Mouse (Mus musculus) adrenal gland, adult 2 months (tissue): ENCODE data around the gene Dab2. TPM values are rescaled to one million over a fixed set of nuclear protein-coding genes. Genes with fewer than 3 reads are reported as not detected.

Experiments
- DNase-seq: peaks from one replicate; pipeline ENCODE4 v3.0.0; 2021
- polyA plus RNA-seq: library from polyadenylated mRNA; depleted of rRNA; stranded (reverse); fragments of >200 nt; gene quantifications from 2 replicates; pipeline ENCODE4 v1.2.3, GENCODE M21; 2012
- total RNA-seq, 2 experiments: library from RNA; stranded (reverse); gene quantifications; 2 replicates each; pipeline ENCODE4 v1.2.3; 2021

Dab2 gene
- total and polyA plus RNA-seq, 3 experiments = 180 to 479 (median 358) TPM

GRCm38 (mm10) chr15:6325443-6325842 lies 25.9 kb downstream of the Dab2 start:
- DNase-seq = no peak

- peak; percentile 29 for DNase-seq
These were observed 26.4 kb downstream of the Dab2 start for GRCm38 (mm10) chr15:6326011-6326410.

DNA sequence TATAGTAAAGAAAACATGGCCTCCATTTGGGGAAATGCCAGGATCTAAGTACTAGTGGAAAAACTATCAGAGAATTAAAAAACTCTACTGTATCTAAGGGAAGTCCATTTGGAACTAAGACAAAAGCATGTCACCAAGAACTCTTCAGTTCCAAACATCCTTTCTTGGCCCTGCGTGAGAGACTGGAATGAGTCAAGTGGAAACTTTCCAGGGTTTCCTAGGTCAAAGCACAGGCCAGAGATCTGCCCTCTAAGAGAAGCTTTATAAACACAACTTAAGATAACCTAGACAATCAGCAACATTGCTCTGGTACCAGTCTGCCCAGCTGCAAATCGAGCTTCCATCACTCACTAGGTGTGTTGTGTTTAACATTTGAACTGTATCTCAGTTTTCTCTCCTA lies 31.8 kb downstream of the Dab2 start:
- peak; percentile 46 for DNase-seq

DNA sequence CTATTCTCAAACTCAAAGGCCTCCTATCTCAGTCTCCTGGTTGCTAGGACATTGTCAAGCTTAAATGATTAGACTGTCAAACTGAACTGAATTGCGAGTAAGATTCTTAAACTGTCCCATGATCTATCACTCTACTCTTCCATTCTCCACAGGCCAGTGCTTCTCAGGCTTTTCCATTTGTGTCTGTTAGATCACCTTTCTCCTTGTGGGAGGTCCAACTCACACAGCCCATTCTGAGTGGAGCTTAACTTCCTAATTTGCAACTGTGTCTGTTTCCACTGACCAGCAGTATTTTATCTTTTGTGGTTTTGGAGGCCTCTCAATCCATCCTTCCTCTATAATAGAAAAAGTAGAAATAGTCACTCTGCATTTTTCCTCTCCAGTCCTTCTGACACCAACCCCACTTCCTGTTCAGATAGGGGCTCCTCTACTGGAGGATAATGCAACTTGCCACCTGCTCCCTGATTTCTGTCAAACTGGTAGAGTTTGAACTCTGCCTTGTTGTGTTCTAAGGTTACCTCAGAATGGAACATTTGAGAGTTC lies 35.1 kb downstream of the Dab2 start:
- peak; percentile 11 for DNase-seq

DNA sequence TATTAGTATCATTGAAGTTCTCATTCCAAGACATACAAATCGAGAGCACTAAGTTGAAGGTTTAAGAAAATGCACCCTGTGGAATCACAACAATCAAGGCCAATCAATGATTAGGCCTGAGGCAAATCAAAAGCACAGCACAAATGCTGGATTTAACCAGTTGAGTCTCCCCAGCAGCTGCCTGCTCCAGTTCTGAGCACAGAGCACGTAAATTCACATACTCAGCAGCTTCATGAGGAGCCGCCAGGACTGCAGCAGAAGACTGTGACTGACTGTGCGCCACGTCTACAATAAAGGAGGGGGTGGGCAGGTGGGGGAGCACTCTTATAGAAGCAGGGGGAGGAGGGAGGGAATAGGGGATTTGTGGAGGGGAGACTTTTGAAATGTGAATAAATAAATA lies 40.2 kb downstream of the Dab2 start:
- DNase-seq = no peak

DNA sequence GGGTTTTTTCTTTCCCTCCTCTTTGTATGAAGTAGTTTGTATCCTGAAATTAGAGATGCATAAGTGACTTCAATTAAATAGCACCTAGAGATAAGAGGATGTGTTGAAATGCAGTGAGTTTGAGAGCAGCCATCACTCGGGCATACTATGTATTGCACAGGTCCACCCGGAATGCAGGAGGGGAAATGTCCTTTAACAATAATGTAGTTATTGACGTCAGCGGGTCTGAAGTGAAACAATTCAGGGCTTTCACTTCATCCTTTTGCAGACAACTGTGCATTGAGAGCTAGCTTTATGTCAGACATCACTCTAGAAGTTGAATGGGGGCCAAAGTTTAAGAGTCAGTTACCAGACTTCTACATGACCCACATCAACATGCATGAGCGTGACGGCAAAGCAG lies 40.8 kb downstream of the Dab2 start:
- no peak for DNase-seq

DNA sequence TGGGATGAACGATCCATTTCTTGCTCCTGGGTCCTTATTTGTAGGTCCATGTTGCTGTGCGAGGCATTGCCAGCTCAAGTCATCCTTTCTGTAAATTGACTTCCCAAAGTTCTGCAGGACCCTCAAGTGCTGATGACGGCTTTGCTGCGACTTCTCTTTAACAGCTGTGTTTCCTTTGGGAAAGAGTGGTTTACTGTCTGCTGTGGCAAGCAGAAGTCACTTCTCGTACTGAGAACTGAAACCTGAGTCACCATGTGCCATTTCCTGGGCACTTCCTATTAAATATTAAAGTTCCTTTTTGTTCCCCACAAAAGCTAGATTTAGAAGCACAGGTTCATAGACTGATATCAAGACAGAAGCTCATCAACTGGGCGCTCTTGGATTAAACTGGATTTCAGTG lies 41.8 kb downstream of the Dab2 start:
- no peak for DNase-seq

DNA sequence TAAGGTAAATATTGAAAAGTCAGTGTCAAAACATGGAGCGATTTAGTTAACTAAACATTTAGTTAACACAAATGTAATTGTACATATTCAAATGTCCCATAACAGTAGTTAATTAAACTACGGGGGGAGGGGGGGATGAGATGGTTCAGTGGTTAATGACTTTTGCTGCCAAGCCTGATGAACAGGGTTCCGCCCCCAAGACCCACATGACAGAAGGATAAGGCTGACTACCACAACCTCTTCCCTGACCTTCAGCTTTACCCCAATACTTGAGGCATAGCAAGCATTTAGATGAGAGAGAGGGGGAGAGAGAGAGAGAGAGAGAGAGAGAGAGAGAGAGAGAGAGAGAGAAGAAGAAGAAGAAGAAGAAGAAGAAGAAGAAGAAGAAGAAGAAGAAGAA lies 54.3 kb downstream of the Dab2 start:
- DNase-seq = no peak

DNA sequence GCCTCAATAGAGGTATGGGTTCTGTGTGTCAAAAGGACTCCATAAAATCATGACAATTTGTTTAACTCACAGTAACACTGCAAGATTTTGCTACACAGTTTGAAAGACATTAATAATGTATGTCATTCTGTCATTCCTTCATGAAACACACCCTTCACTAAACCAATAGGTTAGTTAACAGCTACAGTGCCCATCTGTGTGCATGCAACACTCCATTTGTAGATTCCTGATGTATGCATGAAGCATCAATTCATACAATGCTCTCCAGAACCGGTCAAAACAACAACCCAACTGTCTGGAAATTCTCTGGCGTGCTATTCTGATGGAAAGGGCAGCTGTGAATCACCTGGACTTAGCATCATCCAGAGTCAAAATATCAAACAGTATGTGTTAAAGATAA lies 60.3 kb downstream of the Dab2 start:
- DNase-seq = no peak

GRCm38 (mm10) chr15:6369974-6370373 lies 70.4 kb downstream of the Dab2 start:
- DNase-seq = no peak

DNA sequence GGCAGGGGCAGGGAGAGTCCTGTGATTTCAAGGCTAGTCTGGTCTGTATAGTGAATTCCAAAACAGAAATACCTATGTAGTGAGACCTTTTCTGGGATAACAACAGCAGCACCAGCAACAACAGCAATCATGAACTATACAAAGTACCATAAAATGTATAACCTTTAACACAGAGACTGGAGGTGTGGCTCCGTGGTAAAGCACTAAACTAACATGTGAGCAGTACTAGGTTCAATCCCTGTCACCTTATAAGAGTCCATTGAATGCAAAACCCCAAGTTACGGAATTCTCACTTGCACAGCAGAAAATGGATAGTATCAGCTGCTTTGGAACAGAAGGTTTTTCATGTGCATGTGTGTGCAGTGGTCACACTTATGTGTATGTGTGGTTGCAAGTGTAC lies 71.9 kb downstream of the Dab2 start:
- no peak for DNase-seq

GRCm38 (mm10) chr15:6375016-6375415 lies 75.4 kb downstream of the Dab2 start:
- DNase-seq = no peak

- no peak for DNase-seq
These were observed 76.4 kb downstream of the Dab2 start for GRCm38 (mm10) chr15:6376001-6376400.

- DNase-seq = no peak
These were observed 77.2 kb downstream of the Dab2 start for GRCm38 (mm10) chr15:6376785-6377184.

GRCm38 (mm10) chr15:6384027-6384426 lies 84.4 kb downstream of the Dab2 start:
- no peak for DNase-seq

DNA sequence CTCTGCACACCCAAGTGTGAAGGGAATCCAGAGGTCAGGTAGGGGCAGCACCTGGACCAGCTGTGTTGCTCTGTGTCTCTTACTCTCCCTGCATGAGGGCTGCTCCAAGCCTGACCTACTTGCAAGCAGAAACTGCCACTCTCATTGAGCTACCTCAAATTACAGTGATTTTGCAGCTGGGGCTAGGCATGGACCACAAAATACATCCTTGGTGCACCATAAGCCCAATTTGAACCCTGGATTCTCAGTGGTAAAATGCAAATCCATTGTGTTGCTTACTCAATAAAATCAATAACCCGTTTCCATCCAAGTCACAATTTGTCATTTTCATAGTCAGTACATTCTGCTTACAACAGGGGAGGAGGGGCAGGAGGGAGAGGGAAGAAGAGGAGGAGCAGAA lies 85.7 kb downstream of the Dab2 start:
- no peak for DNase-seq

GRCm38 (mm10) chr15:6386159-6386951 lies 86.8 kb downstream of the Dab2 start:
- DNase-seq = peak; percentile 93

- no peak for DNase-seq
These were observed 87.6 kb downstream of the Dab2 start for GRCm38 (mm10) chr15:6386961-6387728.

- no peak for DNase-seq
These were observed 88.1 kb downstream of the Dab2 start for GRCm38 (mm10) chr15:6387729-6388070.

GRCm38 (mm10) chr15:6388146-6388545 lies 88.6 kb downstream of the Dab2 start:
- no peak for DNase-seq

GRCm38 (mm10) chr15:6388631-6389030 lies 89.0 kb downstream of the Dab2 start:
- DNase-seq = no peak

DNA sequence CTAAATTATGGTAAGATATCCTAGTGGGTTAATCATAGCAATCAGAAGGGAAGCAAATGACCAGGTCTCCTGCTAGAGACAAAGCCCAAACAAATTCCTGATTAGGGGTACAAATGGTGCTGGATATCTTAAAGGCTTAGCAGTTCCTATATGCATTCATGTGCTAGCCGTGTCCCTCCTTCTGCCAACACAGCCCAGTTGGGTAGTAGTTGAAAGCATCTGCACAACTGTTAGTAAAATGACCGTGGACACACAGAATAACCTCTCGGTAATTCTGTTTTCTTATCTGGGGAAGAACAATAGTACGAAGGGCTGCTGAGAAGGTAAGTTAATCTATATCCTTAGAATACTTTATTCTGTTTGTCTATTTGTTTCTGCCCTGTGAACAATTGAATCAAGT lies 90.5 kb downstream of the Dab2 start:
- no peak for DNase-seq

GRCm38 (mm10) chr15:6390657-6391056 lies 91.1 kb downstream of the Dab2 start:
- DNase-seq = peak; percentile 83
